8 mouse cellular contexts compared by ENCODE assay signal in the genomic region with DNA sequence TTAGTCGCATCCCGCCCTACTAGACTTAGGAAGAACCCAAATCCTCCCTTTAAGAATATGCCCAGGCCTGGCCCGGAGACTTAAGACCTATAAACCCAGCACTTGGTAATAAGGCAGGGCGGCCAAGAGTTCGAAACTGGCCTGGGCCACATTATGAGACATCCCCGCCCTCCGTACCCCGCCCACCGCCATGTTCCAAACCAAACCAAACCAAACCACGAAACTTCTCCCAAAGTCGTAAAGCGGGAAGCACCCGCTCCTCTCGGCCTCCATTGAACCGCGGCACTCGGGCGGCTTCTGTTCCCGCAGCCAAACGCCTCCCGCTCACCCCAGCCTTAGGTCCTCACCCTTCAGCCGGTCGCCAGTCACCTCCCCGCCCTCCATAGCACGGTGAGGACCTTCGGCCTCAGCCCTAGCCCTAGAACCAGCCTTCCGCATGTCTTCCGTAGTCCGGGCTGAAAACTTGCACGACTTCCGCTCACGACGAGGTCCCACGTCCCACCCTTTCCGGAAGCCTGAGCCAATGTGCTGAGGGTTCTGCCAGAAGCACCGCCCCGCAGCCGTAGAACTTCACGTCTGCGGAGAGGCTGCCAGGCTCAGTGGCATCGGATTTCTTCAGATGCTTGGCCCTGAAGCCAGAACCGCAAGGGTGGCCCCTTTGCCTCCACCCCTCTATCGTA. TPM values are rescaled to one million over a fixed set of nuclear protein-coding genes. Genes with fewer than 3 reads are reported as not detected.
A peak's percentile ranks its signal among the peaks of the same experiment; 100 is the strongest.
DNase-seq lines count a peak whose midpoint lies in the region; ATAC-seq and TF ChIP-seq lines count a peak whose summit lies in the region.

A gene (minus strand): TSS at position 503 of the 680 bp plus-strand sequence.

- H3K4me1 ChIP-seq in embryonic facial prominence, embryonic 13.5 days: peaks cover 32% of the 10 kb centered on the region
- peaks cover 8% of the 10 kb centered on the region; the same call in 1 of the 2 replicates for H3K4me1 ChIP-seq in kidney, adult 2 months (ENCODE audit: control insufficient read depth, insufficient read depth, low read length)
- peaks cover 32% of the 10 kb centered on the region for H3K4me1 ChIP-seq in limb, embryonic 12.5 days (replicated peaks)
- H3K4me1 ChIP-seq in midbrain, embryonic 15.5 days: peaks cover 25% of the 10 kb centered on the region
- H3K4me1 ChIP-seq in spleen, adult 2 months (ENCODE audit: control insufficient read depth, insufficient read depth, insufficient read length): peaks cover 2% of the 10 kb centered on the region; the same call in 1 of the 2 replicates

- no peak for TF ChIP-seq POLR2A in kidney, adult 2 months (IDR thresholded peaks at IDR 0.05; ENCODE audit: low read depth, low read length)
- TF ChIP-seq POLR2A in spleen, adult 2 months (IDR thresholded peaks at IDR 0.05; ENCODE audit: low read depth, low read length): peak; percentile 81

- ATAC-seq in embryonic facial prominence, embryonic 13.5 days (ENCODE audit: insufficient number of reproducible peaks, insufficient read depth, low FRiP score, low TSS enrichment, low read depth): peak; percentile 91
- peak; percentile 88 for ATAC-seq in limb, embryonic 12.5 days (ENCODE audit: insufficient number of reproducible peaks, insufficient read depth, low FRiP score, low TSS enrichment, low read depth)
- ATAC-seq in midbrain, embryonic 15.5 days (replicated peaks): peak; percentile 90

- H3K36me3 ChIP-seq in embryonic facial prominence, embryonic 13.5 days: peaks cover 67% of the 10 kb centered on the region
- no peaks in the 10 kb centered on the region; the same call in 1 of the 2 replicates for H3K36me3 ChIP-seq in kidney, adult 2 months (ENCODE audit: control insufficient read depth, insufficient read depth, low read length)
- H3K36me3 ChIP-seq in limb, embryonic 12.5 days: peaks cover 66% of the 10 kb centered on the region
- H3K36me3 ChIP-seq in midbrain, embryonic 15.5 days (replicated peaks): peaks cover 34% of the 10 kb centered on the region
- peaks cover 25% of the 10 kb centered on the region for H3K36me3 ChIP-seq in spleen, adult 2 months (ENCODE audit: control insufficient read depth, insufficient read depth, low read length)

- H3K27me3 ChIP-seq in embryonic facial prominence, embryonic 13.5 days: no peaks in the 10 kb centered on the region
- H3K27me3 ChIP-seq in kidney, adult 2 months (replicated peaks; ENCODE audit: control insufficient read depth, insufficient read depth, low read length): no peaks in the 10 kb centered on the region
- H3K27me3 ChIP-seq in limb, embryonic 12.5 days: no peaks in the 10 kb centered on the region
- H3K27me3 ChIP-seq in midbrain, embryonic 15.5 days (replicated peaks): no peaks in the 10 kb centered on the region
- H3K27me3 ChIP-seq in spleen, adult 2 months (ENCODE audit: control insufficient read depth, insufficient read depth, low read length): no peaks in the 10 kb centered on the region

- H3K27ac ChIP-seq in embryonic facial prominence, embryonic 13.5 days: peak within 1 kb of the TSS; percentile 98
- H3K27ac ChIP-seq in kidney, adult 2 months (ENCODE audit: insufficient read depth, low read depth, low read length): peak within 1 kb of the TSS; percentile 43; the same call in 1 of the 2 replicates
- H3K27ac ChIP-seq in limb, embryonic 12.5 days: peak within 1 kb of the TSS; percentile 94
- H3K27ac ChIP-seq in midbrain, embryonic 15.5 days: peak within 1 kb of the TSS; percentile 65
- peak within 1 kb of the TSS; percentile 84 for H3K27ac ChIP-seq in spleen, adult 2 months (ENCODE audit: insufficient read depth, low read length)

- H3K4me3 ChIP-seq in embryonic facial prominence, embryonic 13.5 days: peak within 1 kb of the TSS; percentile 84
- peak within 1 kb of the TSS; percentile 82 for H3K4me3 ChIP-seq in kidney, adult 2 months (ENCODE audit: insufficient read depth, low read depth, low read length)
- peak within 1 kb of the TSS; percentile 63 for H3K4me3 ChIP-seq in limb, embryonic 12.5 days (replicated peaks)
- peak within 1 kb of the TSS; percentile 71 for H3K4me3 ChIP-seq in midbrain, embryonic 15.5 days
- peak within 1 kb of the TSS; percentile 98 for H3K4me3 ChIP-seq in spleen, adult 2 months (ENCODE audit: extremely low read depth, insufficient read depth, insufficient read length)

- peak; percentile 94 for DNase-seq in 3134 (ENCODE audit: extremely low read depth, insufficient read length, low spot score)
- peak; percentile 95 for DNase-seq in adrenal gland, postnatal 36 days
- DNase-seq in heart, adult 18-20 months: peak; percentile 96
- DNase-seq in kidney, adult 2 months: peak; percentile 96
- peak; percentile 78 to 88 for DNase-seq in spleen, adult 2 months (ENCODE audit: low read depth in 1 of 2, low spot score in 2 of 2)

- H3K4me2 ChIP-seq in embryonic facial prominence, embryonic 13.5 days: peak within 1 kb of the TSS; percentile 85
- H3K4me2 ChIP-seq in limb, embryonic 12.5 days: peak within 1 kb of the TSS; percentile 82
- peak within 1 kb of the TSS; percentile 78 for H3K4me2 ChIP-seq in midbrain, embryonic 15.5 days

- H3K9ac ChIP-seq in embryonic facial prominence, embryonic 13.5 days: peak within 1 kb of the TSS; percentile 83
- H3K9ac ChIP-seq in limb, embryonic 12.5 days (replicated peaks): peak within 1 kb of the TSS; percentile 83
- H3K9ac ChIP-seq in midbrain, embryonic 15.5 days: peak within 1 kb of the TSS; percentile 61

- no peaks in the 10 kb centered on the region for H3K9me3 ChIP-seq in embryonic facial prominence, embryonic 13.5 days
- H3K9me3 ChIP-seq in limb, embryonic 12.5 days: no peaks in the 10 kb centered on the region; the same call in 1 of the 2 replicates
- H3K9me3 ChIP-seq in midbrain, embryonic 15.5 days: no peaks in the 10 kb centered on the region

- TF ChIP-seq CTCF in kidney, adult 2 months (conservative IDR thresholded peaks at IDR 0.05; ENCODE audit: insufficient read depth, insufficient read length, low read depth, low read length): no peak
- no peak for TF ChIP-seq CTCF in spleen, adult 2 months (IDR thresholded peaks at IDR 0.05; ENCODE audit: extremely low read depth, insufficient read depth, insufficient read length, insufficient replicate concordance)

- under 1% methylated on average over 43 of the region's 43 CpGs for WGBS in embryonic facial prominence, embryonic 13.5 days
- WGBS in kidney, adult 2 months: under 1% methylated on average over 43 of the region's 43 CpGs
- WGBS in limb, embryonic 12.5 days: 1% methylated on average over 43 of the region's 43 CpGs
- WGBS in midbrain, embryonic 15.5 days: 1% methylated on average over 42 of the region's 43 CpGs
- WGBS in spleen, adult 2 months: under 1% methylated on average over 43 of the region's 43 CpGs

RNA-seq across cellular contexts. Expression of the gene that starts here (rescaled TPM):
- 10 to 100 TPM; 23.8 to 30.4 TPM for total RNA-seq in adrenal gland, postnatal 36 days (2021)
- 72.3 and 75.6 TPM in 2 replicates for polyA plus RNA-seq in embryonic facial prominence, embryonic 13.5 days (2015; fragmentation: Nextera tagmentation; extraction: Ambion mirVana)
- 10 to 100 TPM; 13.4 to 14.2 TPM for total RNA-seq in heart, adult 18-20 months (2021)
- polyA plus RNA-seq in kidney, adult 2 months (2012; rRNA removed): 37.1 and 41.1 TPM in 2 replicates
- polyA plus RNA-seq in limb, embryonic 12.5 days (2016; fragmentation: Nextera tagmentation; extraction: Ambion mirVana): 68.8 and 70.0 TPM in 2 replicates
- polyA plus RNA-seq in midbrain, embryonic 15.5 days (2015; fragmentation: Nextera tagmentation; extraction: Ambion mirVana): 49.9 and 50.8 TPM in 2 replicates
- 25.8 and 32.8 TPM in 2 replicates for polyA plus RNA-seq in spleen, adult 2 months (2012; rRNA removed)

Comparison
In these comparisons a context has a peak if more than half of its experiments do, and no peak if none do; other contexts are left out.
1. Peak in every context shown above with its lines: DNase-seq, ATAC-seq, H3K4me3 ChIP-seq and H3K27ac ChIP-seq.
2. H3K27ac ChIP-seq: peak in every context shown above with its lines; median percentile 98 in embryonic facial prominence, embryonic 13.5 days; 94 in limb, embryonic 12.5 days; 84 in spleen, adult 2 months; 65 in midbrain, embryonic 15.5 days; 43 in kidney, adult 2 months.